Mouse (Mus musculus) granulocyte monocyte progenitor cell, adult 5-6 weeks (primary cell): ENCODE measurements around the gene Zfp385b. TPM values are rescaled to one million over a fixed set of nuclear protein-coding genes. Genes with fewer than 3 reads are reported as not detected.

Source experiments
- ATAC-seq: replicated peaks from 2 replicates; pipeline ENCODE4 v1.8.0; 2016; ENCODE audit warnings: mild to moderate bottlenecking, moderate TSS enrichment, inconsistent platforms; ENCODE audit not compliant: poor library complexity, severe bottlenecking
- total RNA-seq, 2 experiments: library from RNA; stranded (forward) in 1 of 2; stranded (reverse) in 1 of 2; fragments of 200-712, 200-1000 nt in 1 of 2; fragments of >200 nt in 1 of 2; fragmentation: Nextera tagmentation in 1 of 2; gene quantifications; 2 replicates each; pipeline ENCODE4 v1.2.3; 2014 to 2017

Zfp385b gene
- not detected in 2 replicates for total RNA-seq (2014; fragmentation: Nextera tagmentation)
- not detected in 2 replicates for total RNA-seq (2017)

DNA sequence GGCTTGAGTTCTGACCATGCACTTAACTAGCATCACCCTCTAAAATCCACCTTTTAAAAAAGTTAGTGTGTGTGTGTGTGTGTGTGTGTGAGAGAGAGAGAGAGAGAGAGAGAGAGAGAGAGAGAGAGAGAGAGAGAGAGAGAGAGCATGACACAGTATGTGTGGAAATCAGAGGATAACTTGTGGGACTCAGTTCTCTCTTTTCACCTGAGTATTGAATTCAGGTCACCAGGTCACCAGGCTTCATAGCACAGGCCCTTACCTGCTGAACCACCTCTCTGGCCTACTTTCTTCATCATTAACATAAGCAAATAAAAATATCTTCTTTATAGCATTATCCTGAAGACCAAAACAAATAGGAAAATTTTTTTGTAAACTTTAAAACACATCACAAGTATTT is at the start of gene Zfp385b:
Gene Zfp385b, minus strand, starts transcription at position 101 of the 400 bp plus-strand sequence.
- no peak for ATAC-seq

- ATAC-seq = no peak
These were observed 44.5 kb upstream of the Zfp385b start for GRCm38 (mm10) chr2:77863934-77864333.

DNA sequence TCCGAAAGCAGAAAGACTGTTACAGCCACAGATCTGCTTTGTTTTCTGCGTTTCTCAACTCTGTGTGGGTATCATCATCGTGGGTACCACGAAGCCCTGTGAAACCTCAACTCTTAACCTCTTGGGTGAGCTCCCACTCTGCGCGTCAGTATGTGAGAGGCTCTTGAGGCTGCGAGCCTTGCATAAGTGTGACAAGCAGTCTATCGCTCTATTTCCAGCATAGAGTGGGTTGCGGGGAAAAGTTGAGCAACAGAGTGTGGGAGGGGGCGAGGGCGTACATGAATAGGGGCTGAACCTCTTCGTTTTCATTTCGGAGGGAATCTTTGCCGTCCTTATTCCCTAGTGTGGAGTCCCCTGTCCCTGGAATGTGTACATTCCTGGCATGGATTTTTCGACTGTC is 44.1 kb upstream of the Zfp385b start:
- ATAC-seq = no peak

GRCm38 (mm10) chr2:77841464-77841863 is 22.0 kb upstream of the Zfp385b start:
- ATAC-seq = no peak

DNA sequence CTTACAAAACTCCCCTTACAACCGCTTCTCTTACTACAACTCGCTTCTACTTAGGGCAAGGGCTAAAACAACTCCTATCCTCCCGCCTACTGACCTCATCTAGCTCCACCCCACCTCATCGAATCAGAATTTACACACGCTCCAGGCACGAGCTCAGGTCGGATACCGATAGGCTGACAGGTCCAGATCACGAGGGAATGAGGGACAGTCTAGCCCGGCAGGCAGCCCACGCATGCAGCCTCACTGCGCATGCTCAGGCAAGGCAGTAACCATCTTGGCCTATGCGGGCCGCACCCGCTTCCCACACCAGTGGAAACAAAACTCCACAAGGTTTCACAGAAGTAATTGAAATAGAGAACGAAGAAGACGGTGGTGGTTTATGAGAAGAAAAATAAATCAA is 20.1 kb upstream of the Zfp385b start:
- no peak for ATAC-seq

GRCm38 (mm10) chr2:77838688-77839087 is 19.2 kb upstream of the Zfp385b start:
- ATAC-seq = no peak

- no peak for ATAC-seq
These were observed 16.3 kb upstream of the Zfp385b start for GRCm38 (mm10) chr2:77835781-77836180.

DNA sequence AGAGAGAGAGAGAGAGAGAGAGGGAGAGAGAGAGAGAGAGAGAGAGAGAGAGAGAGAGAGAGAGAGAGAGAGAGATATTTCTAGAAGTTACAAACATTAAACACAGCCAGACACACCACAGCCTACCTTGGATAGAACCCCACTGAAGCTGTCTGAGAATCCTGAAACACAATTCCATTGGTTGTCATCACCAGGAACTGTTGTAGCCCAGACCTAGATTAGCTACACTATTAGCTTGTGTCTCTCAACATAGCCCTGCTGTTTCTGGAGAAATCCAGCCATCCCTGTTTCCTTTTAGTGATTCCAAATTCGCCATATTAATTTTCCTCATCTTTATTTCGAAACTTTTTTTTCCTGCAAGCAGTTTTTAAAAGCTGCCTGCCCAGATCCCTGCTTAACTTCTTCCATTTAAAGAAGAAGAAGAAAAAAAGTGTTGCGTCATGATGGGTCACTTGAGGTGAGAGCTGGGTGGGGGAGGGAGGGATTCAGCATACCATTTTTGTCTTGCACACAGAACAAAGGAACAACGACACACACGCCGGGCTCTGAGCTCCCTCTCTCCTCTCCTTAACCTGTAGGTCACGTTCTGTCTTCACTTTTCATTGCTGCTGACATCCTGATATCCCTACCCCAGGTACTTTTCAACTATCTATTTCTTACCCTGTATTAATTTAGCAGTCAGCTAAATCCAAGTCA is 6.8 kb upstream of the Zfp385b start:
- ATAC-seq = no peak

DNA sequence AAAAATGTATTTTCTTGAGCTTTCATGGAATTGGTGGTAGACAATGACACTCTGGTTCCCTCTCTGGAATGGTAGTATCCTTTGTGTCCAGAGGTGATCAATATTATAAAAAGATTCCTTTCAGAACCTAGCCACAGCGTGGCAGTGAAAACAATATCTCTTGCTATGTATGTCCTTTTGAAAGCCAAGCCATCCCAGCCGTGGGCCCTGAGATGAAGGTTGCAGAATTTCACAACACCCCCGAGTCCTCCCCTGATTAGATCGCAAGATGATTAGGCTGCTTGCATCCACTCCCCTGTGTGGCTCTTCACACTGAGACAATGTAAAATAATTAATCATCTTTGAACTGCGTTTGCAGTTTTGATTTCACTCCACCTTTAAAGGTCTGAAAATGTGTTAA is 3.6 kb upstream of the Zfp385b start:
- ATAC-seq = no peak

DNA sequence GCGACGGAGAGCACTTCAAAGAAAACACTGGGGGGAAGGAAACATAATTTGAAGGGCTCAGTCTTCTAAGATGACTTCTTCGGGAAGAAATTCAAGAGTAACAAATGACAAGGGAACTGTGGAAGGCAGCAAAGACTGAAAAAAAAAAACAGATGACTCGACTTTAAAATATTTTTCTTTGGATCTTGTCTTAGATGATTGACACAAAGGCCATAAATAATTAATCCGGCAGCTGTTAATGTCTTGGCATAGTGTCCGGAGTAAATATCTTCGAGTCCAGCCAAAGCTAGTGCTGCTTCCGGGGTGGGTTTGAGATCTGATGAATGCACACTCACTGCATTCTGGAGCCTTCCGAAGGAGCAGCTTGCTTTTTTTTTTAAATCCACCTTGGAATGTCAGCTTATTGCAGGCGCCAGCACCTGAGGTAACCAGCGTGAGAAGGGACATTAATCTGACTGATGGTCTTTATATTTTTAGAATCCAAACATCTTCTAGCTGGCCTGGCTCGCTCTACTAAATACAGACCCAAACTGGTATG is 2.0 kb downstream of the Zfp385b start:
- ATAC-seq = no peak

DNA sequence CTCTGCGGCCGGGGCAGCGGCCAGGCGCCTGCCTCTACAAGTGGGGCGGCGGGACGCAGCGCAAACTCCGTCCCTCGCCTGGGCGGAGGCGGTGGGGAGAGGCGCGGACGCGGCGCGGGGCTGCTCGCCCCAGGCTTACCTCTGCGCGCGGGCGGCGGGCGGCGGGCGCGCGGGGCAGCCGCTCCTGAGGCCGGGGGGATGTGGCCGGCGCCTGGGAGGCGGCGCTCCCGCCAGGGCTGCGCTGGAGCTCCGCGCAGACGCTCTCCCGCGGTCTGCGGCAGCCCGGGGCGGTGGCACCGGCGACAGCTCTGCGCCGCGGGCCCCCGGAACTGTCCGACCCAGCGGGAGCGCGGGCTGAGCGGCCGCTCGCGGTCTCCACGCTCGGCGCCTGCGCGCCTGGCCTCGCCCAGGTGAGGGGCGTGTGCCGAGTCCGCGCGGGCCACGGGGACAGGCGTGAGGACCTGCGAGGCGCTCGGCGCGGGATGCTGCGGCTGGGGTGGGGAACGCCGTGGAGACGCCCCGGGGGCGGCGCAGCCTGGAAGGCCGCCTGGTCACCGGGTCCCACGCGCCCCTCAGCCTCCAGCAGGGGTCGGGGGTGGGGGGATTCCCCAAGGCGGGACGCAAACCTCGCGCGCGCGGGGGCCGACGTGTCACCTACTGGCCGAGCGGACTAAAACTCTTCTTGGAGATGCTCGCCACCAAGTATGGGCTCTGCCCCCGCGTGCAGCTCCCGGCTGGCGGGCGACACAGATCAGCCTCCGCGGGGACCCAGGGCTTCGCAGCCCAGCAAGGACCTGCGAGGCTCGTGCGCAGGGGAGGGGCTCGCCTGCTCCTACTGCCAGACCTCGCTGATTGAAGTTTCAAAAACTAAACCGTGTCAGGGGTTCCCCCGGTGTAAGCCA is 2.8 kb downstream of the Zfp385b start:
- ATAC-seq = peak; percentile 52

DNA sequence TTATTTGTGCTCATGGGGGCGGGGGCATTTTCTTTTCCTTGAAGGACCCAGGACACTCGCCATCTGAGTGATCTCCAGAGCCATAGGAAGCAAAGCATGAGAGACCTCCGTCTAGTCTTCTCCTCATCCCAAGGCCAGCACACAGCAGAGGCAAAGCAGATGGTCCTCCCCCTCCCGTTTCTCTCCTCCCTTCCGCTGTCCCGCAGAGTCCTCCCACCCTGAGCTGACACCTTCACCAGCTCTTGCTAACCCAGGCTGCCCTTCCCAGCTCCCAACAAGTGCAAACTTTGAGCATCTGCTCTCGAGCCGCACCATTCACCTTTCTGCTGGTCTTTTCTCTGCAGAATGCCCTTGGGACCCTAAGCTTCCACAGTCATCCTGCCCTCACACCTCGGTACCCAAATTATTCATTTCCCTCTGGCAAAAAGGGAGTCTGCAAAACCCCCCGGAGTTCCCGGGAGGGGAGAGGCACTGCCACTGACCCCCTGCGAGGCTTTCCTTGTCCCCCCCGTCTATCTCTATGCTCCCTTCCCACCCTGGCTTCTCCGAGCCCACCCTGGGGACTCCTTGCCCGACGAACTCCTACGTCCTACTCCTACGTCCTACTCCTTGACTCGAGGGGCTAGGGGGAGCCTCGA is 3.5 kb downstream of the Zfp385b start:
- ATAC-seq = no peak

GRCm38 (mm10) chr2:77814896-77815295 is 4.5 kb downstream of the Zfp385b start:
- no peak for ATAC-seq

GRCm38 (mm10) chr2:77813029-77813428 is 6.4 kb downstream of the Zfp385b start:
- ATAC-seq = no peak

DNA sequence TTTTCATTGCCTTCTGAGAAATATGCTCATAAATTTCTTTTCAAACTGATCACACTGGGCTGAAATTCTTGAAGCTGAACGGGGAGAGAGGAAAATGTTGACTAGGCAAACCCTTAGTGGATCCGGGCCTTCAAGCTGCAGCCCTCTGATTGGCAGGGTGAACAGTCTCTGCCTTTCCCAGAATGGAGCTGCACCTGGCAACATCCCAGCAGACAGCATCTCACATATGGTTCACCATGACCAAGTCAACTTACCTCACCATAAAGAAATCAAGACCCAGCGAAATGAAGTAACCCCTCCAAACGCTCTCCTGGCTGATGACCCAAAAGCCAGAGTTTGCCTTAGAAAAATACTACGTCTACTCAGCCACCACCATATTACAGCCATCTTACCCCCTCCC is 8.7 kb downstream of the Zfp385b start:
- no peak for ATAC-seq

DNA sequence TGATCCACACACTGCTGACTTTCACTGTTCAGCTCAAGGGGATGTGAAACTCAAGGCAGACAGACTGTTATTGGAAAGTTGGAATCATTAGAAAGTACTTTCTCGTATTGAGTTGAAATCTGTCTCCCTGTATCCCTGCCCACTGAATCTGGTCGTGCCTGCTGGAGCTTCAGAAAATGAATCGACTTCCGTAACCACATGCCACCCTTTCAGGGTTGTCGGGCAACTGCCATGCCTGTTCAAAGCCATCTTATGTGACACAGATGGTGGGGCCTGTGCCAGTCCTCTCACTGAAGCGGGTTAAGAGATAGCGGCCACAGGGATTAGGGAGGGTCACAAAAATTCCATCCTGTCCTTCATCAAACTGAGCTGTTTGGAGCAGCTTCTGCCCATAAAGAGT is 14.7 kb downstream of the Zfp385b start:
- no peak for ATAC-seq

DNA sequence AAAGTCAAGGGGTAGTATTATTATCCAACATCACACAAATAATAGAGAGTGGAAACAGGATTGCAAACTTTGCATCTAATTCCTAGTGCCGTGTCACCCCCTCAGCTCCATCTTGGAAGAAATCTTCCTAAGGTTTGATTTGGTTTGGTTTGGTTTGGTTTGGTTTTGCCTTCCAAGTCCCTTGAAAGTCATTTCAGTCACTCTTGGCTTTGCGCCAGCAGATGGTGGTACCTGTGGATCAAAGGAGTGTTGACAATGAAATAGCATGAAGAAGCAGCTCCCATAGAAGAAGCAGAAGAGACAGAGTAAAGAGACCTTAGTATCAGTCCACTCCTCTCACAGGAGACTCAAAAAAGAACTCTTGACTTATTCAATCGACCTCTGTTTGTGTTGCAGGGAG is 17.1 kb downstream of the Zfp385b start:
- ATAC-seq = no peak

- ATAC-seq = no peak
These were observed 18.0 kb downstream of the Zfp385b start for GRCm38 (mm10) chr2:77801430-77801829.

GRCm38 (mm10) chr2:77801009-77801408 is 18.4 kb downstream of the Zfp385b start:
- no peak for ATAC-seq

DNA sequence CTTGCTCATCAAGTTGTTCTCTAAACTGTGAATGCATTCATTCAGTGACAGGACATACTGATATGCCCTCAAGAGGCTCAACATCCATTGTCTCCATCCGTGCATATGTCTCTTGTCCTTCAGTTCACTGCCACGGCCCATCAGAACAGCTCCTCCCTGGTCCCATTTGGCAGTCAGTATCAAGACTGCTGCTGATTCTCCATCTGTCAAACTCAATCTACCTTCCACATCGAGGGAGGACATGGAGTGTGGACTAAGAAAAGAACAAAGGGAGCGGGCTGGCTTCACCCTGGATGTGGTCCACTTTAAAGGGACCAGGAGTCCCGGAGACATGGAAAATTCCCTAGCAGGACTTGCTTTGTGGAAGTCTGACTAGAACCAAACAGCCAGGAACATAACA is 22.2 kb downstream of the Zfp385b start:
- no peak for ATAC-seq
